Mouse (Mus musculus) small intestine, adult 2 months (tissue): ENCODE results near the gene Cdh19.

ENCODE experiments used
- CTCF ChIP-seq: fragments of 200-500 bp; IDR thresholded peaks from 2 replicates; pipeline ENCODE4 v1.5.1; 2012; ENCODE audit warnings: low read depth, mild to moderate bottlenecking, control low read depth, inconsistent platforms, low read length, moderate library complexity, mixed read lengths; ENCODE audit not compliant: insufficient replicate concordance, insufficient read length; ENCODE audit errors: extremely low read depth
- POLR2A ChIP-seq: fragments of 200-500 bp; IDR thresholded peaks from 2 replicates; pipeline ENCODE4 v1.6.1; 2012; ENCODE audit warnings: low read depth, mild to moderate bottlenecking, control low read depth, inconsistent platforms, low read length, moderate library complexity

DNA sequence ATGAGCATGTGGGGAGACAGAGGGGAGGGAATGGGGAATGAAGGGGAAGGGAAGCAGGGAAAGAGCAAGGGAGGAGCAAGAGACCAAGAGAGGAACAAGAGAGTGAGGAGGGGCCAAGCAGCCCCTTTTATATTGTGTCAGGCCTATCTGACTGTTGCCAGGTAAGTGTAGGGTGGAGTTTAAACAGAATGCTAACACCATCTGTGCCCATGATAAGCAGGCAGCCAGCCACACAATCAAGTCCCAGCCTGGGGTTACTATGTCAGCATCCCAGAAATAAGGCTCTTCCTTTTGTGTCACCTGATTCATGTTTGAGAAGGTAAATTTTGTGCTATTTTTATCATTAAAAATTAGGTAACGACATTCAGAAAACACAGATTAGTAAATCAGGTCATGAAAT, 67.6 kb downstream of the Cdh19 start:
- TF ChIP-seq CTCF (no peak), POLR2A (no peak)
